Mouse (Mus musculus): Measurements from ENCODE around the gene Adcy6.
"Not testable (repeated sequence)": the region's sequence is repeated elsewhere in the genome, so short reads cannot be mapped to it uniquely, and the experiment has no call there.

Adcy6 gene

GRCm38 (mm10) chr15:98602191-98602881, 7.5 kb downstream of the Adcy6 start:
- DNase-seq (ENCODE audit: low read depth, low spot score): peak; percentile 59

DNA sequence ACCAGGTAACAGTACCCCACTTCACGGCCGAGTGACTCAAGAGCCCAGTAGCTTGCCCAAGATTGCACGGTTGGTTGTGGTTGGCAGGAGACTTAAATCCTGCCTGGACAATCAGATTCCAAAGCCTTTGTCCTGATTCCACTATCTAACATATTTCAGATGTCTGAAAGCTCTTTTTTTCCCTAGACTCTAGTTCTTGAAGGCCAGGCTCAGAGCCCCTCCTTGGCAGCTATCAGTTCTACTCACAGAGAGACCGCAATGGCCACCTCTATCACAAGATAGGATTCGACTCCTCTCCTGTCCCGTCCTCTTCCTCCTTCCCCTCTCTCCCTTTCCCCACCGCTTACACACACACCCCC, 8.1 kb downstream of the Adcy6 start:
- DNase-seq (ENCODE audit: low read depth, low spot score): no peak

DNA sequence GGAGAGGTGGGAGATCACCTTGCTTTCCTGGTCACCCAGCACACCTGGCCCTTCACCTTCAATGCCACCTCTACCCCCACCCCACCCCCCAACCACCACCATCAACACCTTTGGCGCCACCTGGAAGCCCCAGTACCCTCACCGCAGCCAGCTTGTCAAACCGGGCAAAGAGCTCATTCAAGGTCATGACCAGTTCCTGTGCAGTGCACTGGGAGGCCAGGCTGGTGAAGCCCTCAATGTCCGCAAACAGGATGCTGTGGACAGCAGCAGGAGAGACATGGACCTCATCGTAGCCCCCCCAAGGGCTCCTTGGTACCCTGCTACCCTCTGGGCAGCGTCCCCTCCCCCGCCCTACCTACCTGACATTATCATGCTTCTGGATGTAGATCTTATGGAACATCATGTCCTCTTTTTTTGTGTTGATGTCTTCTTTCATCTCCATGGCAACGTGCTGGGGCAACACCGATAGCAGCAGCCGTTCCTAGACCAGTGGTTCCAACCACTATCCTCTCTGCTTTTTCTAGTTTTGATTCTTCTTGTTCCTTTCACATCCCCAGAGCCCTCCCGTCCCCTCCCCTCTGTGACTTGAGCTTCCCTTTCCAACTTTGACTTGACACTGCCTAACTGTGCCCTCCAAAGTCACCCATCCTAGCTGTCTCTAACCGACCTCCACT, 9.7 kb downstream of the Adcy6 start:
- no peak for DNase-seq (ENCODE audit: low read depth, low spot score)

- no peak for DNase-seq (ENCODE audit: low read depth, low spot score)
These were observed 13.3 kb downstream of the Adcy6 start for GRCm38 (mm10) chr15:98596609-98597008.

- DNase-seq (ENCODE audit: low read depth, low spot score): no peak
These were observed 14.8 kb downstream of the Adcy6 start for GRCm38 (mm10) chr15:98595049-98595448.

DNA sequence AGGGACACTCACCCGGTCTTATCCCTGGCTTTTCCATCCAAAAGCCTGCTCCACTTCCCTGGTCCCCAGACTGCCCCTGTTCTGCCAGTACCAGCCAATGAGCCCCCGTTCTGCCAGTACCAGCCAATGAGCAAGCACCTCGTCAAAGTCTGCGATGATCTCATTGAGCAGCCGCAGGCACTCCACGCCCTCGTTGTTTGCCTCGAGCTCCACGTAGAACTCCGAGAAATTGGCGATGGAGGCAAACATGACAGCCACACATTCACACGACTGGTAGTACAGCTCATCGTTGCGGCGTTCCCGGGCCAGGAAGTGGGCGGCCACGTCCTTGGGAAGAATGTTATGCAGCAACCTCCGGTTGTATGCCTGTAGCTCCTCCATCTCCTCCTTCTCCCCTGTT, 15.7 kb downstream of the Adcy6 start:
- DNase-seq (ENCODE audit: low read depth, low spot score): peak; percentile 80

- DNase-seq (ENCODE audit: low read depth, low spot score): no peak
These were observed 18.5 kb downstream of the Adcy6 start for GRCm38 (mm10) chr15:98591396-98591795.

DNA sequence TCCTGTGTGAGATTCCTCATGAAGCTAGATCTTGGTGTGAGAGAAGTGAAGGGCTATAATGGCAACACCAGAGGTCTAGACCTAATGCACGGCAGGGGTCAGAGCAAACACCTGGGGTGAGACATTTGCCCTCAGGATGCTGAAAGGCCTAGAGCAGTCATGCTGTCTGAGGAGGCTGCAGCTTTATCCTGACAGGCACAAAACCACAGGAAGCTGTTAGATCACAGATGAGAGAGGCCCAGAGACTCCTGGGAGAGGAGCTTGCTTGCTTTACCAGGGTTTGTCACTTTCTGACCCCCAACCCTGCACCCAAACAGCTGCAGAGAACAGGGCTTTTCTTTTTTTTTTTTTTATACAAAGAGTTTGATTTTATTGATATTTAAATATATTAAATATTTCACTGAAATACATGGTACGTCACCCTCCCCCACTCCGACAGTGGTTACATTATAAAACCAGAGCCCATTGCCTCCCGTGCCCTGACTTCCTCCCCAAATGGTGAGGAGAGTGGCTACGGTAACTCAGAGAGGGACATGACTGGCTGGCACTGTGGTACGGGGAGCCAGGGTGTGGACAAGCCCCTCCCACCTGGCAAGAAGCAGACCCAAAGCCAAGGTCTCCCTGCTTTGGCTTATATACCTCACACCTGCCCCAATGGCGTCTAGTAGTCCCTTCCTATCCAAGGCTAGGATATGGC, 20.1 kb downstream of the Adcy6 start:
- no peak for DNase-seq (ENCODE audit: low read depth, low spot score)

- DNase-seq (ENCODE audit: low read depth, low spot score): no peak
These were observed 22.1 kb downstream of the Adcy6 start for GRCm38 (mm10) chr15:98587751-98588150.

DNA sequence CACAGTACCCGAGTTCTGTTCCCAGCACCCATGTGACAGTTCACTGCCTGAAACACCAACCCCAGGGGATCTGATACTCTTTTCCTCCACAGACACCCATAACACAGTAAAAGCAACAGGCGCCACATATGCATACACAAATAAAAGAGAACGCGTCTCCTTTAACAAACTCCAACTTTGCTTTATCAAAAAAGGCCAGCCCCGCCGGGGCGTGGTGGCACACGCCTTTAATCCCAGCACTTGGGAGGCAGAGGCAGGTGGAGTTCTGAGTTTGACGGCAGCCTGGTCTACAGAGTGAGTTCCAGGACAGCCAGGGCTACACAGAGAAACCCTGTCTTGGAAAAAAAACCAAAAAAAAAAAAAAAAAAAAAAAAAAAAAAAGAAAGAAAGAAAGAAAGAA, 23.7 kb downstream of the Adcy6 start:
- not testable (repeated sequence) for DNase-seq (ENCODE audit: low read depth, low spot score)

- peak; percentile 42 for DNase-seq (ENCODE audit: low read depth, low spot score)
These were observed 24.5 kb downstream of the Adcy6 start for GRCm38 (mm10) chr15:98585421-98585820.

- DNase-seq (ENCODE audit: low read depth, low spot score): no peak
These were observed 26.9 kb downstream of the Adcy6 start for GRCm38 (mm10) chr15:98582996-98583395.

GRCm38 (mm10) chr15:98582410-98582809, 27.5 kb downstream of the Adcy6 start:
- DNase-seq (ENCODE audit: low read depth, low spot score): no peak

DNA sequence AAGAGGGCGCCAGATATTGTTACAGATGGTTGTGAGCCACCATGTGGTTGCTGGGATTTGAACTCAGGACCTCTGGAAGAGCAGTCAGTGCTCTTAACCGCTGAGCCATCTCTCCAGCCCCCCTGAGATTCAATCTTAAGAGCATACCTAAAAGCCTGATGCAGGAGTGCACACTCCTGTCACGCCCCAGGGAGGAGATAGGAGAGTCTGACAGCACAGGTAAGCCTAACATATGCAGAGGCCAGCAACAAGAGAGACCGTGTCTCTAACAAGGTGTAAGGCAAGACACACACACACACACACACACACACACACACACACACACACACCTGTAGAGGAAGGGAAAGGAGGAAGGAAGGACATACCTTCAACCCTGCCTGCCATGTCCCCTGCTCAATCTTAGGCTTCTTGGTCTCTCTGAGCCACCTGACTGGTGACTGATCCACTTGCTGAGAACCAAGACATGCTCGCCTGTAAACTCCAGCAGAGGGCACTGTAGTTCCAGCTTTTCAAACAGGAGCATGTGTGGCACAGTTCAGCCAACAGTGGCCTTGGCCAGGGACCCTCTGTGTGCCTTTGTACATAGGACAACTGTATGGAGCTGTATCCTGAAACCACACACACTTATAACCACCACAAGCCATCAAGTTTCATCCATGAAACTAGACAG, 29.9 kb downstream of the Adcy6 start:
- peak; percentile 92 for DNase-seq (ENCODE audit: low read depth, low spot score)

DNA sequence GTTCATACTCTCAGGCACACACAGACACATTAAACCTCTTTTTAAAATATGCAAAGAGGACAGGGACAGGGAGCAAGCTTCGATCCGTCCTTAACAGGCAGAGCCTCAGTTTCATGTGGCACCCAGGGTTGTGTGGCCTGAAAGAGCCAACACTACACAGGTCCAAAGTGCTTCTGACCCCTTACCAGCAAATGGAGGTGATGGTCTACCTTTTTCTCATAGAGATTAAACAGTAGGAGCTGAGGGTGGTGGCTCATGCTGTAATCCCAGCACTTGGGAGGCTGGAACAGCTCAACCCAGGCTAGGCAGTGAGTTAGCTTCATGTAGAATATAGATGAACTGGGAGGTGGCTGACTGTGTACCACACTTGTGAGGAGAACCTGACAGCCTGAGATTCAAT, 30.6 kb downstream of the Adcy6 start:
- no peak for DNase-seq (ENCODE audit: low read depth, low spot score)

DNA sequence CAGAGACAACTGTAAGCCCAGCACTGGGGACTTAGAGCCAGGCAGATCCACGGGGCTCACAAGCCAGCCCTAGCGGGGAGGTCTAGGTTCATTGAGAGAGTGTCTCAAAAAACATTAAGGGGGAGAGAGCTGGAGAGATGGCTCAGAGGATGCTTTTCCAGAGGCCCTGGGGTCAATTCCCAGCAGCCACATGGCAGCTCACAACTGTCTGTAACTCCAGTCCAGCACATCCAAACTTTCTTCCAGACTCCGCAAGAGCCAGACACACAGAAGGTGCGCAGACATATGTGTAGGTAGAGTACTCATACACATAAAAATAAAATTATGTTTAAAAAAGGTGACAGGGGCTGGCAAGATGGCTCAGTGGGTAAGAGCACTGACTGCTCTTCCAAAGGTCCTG, 36.6 kb downstream of the Adcy6 start:
- no peak for DNase-seq (ENCODE audit: low read depth, low spot score)

GRCm38 (mm10) chr15:98570873-98571538, 38.9 kb downstream of the Adcy6 start, which contains the start of the genes Ccnt1 and 4930415O20Rik:
TSS of gene Ccnt1 (minus strand) at chr15:98570923.
TSS of gene 4930415O20Rik (plus strand) at chr15:98571004.
- DNase-seq (ENCODE audit: low read depth, low spot score): no peak

DNA sequence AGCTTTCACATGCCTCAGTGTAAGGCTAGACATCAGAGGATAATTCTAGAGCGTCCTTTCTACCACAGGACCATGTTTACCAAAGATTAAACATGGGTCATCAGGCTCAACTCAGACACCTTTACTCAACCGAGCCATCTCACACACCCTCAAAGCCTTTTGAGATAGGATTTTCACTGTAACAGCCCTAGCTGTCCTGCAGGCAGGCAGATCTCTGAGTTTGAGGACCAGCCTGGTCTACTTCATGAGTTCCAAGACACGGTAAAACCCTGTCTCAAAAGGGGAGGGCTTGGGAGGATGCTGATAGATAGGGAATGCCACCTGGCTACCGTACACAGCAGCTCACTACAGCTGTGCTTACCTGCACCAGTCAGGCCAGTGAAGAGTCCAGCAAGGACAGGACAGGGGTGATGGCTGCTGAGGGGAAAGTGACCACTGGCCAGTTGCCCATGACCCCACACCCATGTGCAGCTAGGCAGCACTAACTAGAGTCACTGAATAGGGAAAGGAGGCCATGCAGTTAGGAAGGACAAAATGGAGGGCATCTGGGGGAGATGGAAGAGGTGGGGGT, 40.0 kb downstream of the Adcy6 start:
- DNase-seq (ENCODE audit: low read depth, low spot score): no peak

- peak; percentile 26 for DNase-seq (ENCODE audit: low read depth, low spot score)
These were observed 40.7 kb downstream of the Adcy6 start for GRCm38 (mm10) chr15:98569216-98569615.

DNA sequence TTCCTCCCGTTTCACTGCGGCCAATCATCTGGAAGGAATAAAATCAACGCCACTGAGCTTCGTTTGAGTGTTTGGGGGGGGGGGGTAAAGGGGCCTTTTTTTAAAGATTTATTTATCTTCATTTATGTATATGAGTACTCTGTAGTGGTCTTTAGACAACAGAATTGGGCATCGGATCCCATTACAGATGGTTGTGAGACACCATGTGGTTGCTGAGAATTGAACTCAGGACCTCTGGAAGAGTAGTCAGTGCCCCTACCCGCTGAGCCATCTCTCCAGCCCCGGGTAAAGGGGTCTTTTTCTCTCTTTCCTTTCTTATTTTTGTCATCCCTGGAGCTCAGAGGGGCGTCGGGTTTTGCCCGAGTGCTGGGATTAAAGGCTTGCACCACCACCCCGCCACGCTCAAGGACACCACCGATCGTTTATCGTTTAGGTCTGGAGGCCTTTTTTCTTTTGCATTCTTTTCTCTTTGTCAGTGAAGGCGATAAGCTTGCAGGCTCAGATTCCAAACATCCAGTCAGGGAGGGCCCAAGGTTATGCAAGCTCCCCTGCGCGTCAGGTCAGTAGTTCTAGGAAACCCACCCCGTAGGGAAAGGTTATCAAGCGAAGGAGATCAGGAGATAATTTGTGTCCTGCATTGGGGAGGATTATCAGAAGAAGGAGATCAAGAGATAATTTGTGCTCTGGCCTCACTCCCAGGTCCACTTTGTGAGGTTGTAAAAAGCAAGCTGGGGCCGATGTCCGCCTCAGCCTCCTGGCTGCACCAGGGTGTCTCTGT, 41.4 kb downstream of the Adcy6 start:
- peak; percentile 68 for DNase-seq (ENCODE audit: low read depth, low spot score)
